Mouse (Mus musculus): ENCODE data around the gene Abhd16a. TPM values are rescaled to one million over a fixed set of nuclear protein-coding genes. Genes with fewer than 3 reads are reported as not detected.

The Abhd16a gene
- total RNA-seq, 2 experiments from 2014 or later = 101 to 102 TPM

Other genes starting within 250 kb of the Abhd16a start
- gene Skiv2l, start 239.1 kb upstream of the Abhd16a start, total RNA-seq (2021) = 10 to 100 TPM; 69.5 to 72.4 TPM
- 10 to 100 TPM; 29.2 to 32.1 TPM for gene Nelfe, start 238.9 kb upstream of the Abhd16a start, total RNA-seq (2021)
- under 1 TPM in 1 of 2 experiments, not detected in 1; 0.23 TPM for gene Cfb, start 226.7 kb upstream of the Abhd16a start, total RNA-seq (2021)
- 1 to 10 TPM; 6.9 to 8.0 TPM for gene Zbtb12, start 209.8 kb upstream of the Abhd16a start, total RNA-seq (2021)
- gene Gm20547, start 207.2 kb upstream of the Abhd16a start, total RNA-seq (2021) = not detected
- 1 to 10 TPM in 1 of 2 experiments, under 1 TPM in 1; 0.22 to 2.0 TPM for gene C2, start 191.0 kb upstream of the Abhd16a start, total RNA-seq (2021)
- gene Ehmt2, start 190.8 kb upstream of the Abhd16a start, total RNA-seq (2021) = 100 to 1,000 TPM; 175 to 182 TPM
- gene Slc44a4, start 174.8 kb upstream of the Abhd16a start, total RNA-seq (2021) = under 1 TPM in 1 of 2 experiments, not detected in 1; 0.28 TPM
- 10 to 100 TPM; 37.6 to 41.2 TPM for gene Neu1, start 158.0 kb upstream of the Abhd16a start, total RNA-seq (2021)
- 10 to 100 TPM; 28.0 to 35.6 TPM for gene Hspa1b, start 130.0 kb upstream of the Abhd16a start, total RNA-seq (2021)
- gene Gm20481, start 119.4 kb upstream of the Abhd16a start, total RNA-seq (2021) = not detected
- gene Hspa1a, start 117.1 kb upstream of the Abhd16a start, total RNA-seq (2021) = 10 to 100 TPM; 19.1 to 26.6 TPM
- gene Hspa1l, start 116.6 kb upstream of the Abhd16a start, total RNA-seq (2021) = under 1 TPM; 0.42 to 0.48 TPM
- gene Lsm2, start 107.4 kb upstream of the Abhd16a start, total RNA-seq (2021) = 10 to 100 TPM; 17.3 to 19.1 TPM
- gene Vars, start 88.3 kb upstream of the Abhd16a start, total RNA-seq (2021) = 10 to 100 TPM; 45.1 to 50.1 TPM
- gene Vwa7, start 72.7 kb upstream of the Abhd16a start, total RNA-seq (2021) = under 1 TPM; 0.22 to 0.33 TPM
- gene Sapcd1, start 61.2 kb upstream of the Abhd16a start, total RNA-seq (2021) = under 1 TPM; 0.62 to 0.94 TPM
- gene Msh5, start 42.5 kb upstream of the Abhd16a start, total RNA-seq (2021) = under 1 TPM; 0.62 to 0.73 TPM
- 10 to 100 TPM in 1 of 2 experiments, 1 to 10 TPM in 1; 6.7 to 11.5 TPM for gene Clic1, start 39.3 kb upstream of the Abhd16a start, total RNA-seq (2021)
- gene Ddah2, start 30.2 kb upstream of the Abhd16a start, total RNA-seq (2021) = 10 to 100 TPM; 16.0 to 18.0 TPM
- gene Ly6g6c, start 23.9 kb upstream of the Abhd16a start, total RNA-seq (2021) = not detected
- not detected for gene Mpig6b, start 23.1 kb upstream of the Abhd16a start, total RNA-seq (2021)
- gene Ly6g6e, start 12.4 kb upstream of the Abhd16a start, total RNA-seq (2021) = 1 to 10 TPM; 3.6 to 5.4 TPM
- gene Ly6g6d, start 11.2 kb upstream of the Abhd16a start, total RNA-seq (2021) = 1 to 10 TPM in 1 of 2 experiments, under 1 TPM in 1; 0.99 to 2.1 TPM
- gene Ly6g6f, start 3.7 kb upstream of the Abhd16a start, total RNA-seq (2021) = not detected
- not detected for gene Ly6g5c, start 19.0 kb downstream of the Abhd16a start, total RNA-seq (2021)
- under 1 TPM in 1 of 2 experiments, not detected in 1; 0.70 TPM for gene Ly6g5b, start 26.2 kb downstream of the Abhd16a start, total RNA-seq (2021)
- 10 to 100 TPM; 13.0 to 15.2 TPM for gene Gpank1, start 32.2 kb downstream of the Abhd16a start, total RNA-seq (2021)
- gene Csnk2b, start 32.8 kb downstream of the Abhd16a start, total RNA-seq (2021) = 100 to 1,000 TPM; 169 to 176 TPM
- gene D17H6S53E, start 37.1 kb downstream of the Abhd16a start, total RNA-seq (2021) = 10 to 100 TPM; 25.6 to 29.3 TPM
- not detected for gene Apom, start 42.8 kb downstream of the Abhd16a start, total RNA-seq (2021)
- 100 to 1,000 TPM; 304 to 319 TPM for gene Bag6, start 45.9 kb downstream of the Abhd16a start, total RNA-seq (2021)
- gene Prrc2a, start 75.6 kb downstream of the Abhd16a start, total RNA-seq (2021) = 100 to 1,000 TPM; 315 to 340 TPM
- gene Aif1, start 86.8 kb downstream of the Abhd16a start, total RNA-seq (2021) = 10 to 100 TPM; 10.1 to 10.9 TPM
- 1 to 10 TPM; 7.1 to 7.7 TPM for gene Lst1, start 99.2 kb downstream of the Abhd16a start, total RNA-seq (2021)
- gene Ltb, start 105.2 kb downstream of the Abhd16a start, total RNA-seq (2021) = under 1 TPM in 1 of 2 experiments, not detected in 1; 0.30 TPM
- not detected for gene Tnf, start 112.7 kb downstream of the Abhd16a start, total RNA-seq (2021)
- gene Lta, start 116.1 kb downstream of the Abhd16a start, total RNA-seq (2021) = under 1 TPM; 0.28 to 0.42 TPM
- gene Gm16181, start 131.6 kb downstream of the Abhd16a start, total RNA-seq (2021) = not detected
- 100 to 1,000 TPM; 602 to 647 TPM for gene Atp6v1g2, start 144.4 kb downstream of the Abhd16a start, total RNA-seq (2021)
- 10 to 100 TPM; 13.3 to 13.6 TPM for gene Nfkbil1, start 146.5 kb downstream of the Abhd16a start, total RNA-seq (2021)
- 100 to 1,000 TPM; 220 to 232 TPM for gene Ddx39b, start 152.5 kb downstream of the Abhd16a start, total RNA-seq (2021)
- gene H2-D1, start 173.5 kb downstream of the Abhd16a start, total RNA-seq (2021) = 10 to 100 TPM; 13.4 to 18.0 TPM
- gene H2-Q1, start 231.1 kb downstream of the Abhd16a start, total RNA-seq (2021) = under 1 TPM in 1 of 2 experiments, not detected in 1; 0.20 TPM

All from layer of hippocampus, postnatal 36 days (tissue).